Mouse (Mus musculus) forebrain, embryonic 15.5 days (tissue): ENCODE measurements around the gene Clta. TPM values are rescaled to one million over a fixed set of nuclear protein-coding genes. Genes with fewer than 3 reads are reported as not detected.
A peak's percentile ranks its signal among the peaks of the same experiment; 100 is the strongest.

Experiments used
- ATAC-seq: fragments of 200-750 bp; cut with Nextera tagmentation; replicated peaks from 2 replicates; pipeline ENCODE4 v1.8.0; 2017; ENCODE audit warnings: mild to moderate bottlenecking, moderate TSS enrichment, moderate library complexity
- H3K27ac ChIP-seq: fragments of 300-500 bp; sonication (generic); replicated peaks from 2 replicates; pipeline ENCODE4 v1.5.1; 2015; ENCODE audit warnings: mild to moderate bottlenecking, inconsistent platforms
- H3K27me3 ChIP-seq: fragments of 300-500 bp; sonication (generic); 2 replicates; pipeline ENCODE4 v1.6.1; 2015; ENCODE audit warnings: inconsistent platforms
- H3K36me3 ChIP-seq: fragments of 300-500 bp; sonication (generic); 2 replicates; pipeline ENCODE4 v1.6.1; 2015; ENCODE audit warnings: mild to moderate bottlenecking, inconsistent platforms
- H3K4me1 ChIP-seq: fragments of 300-500 bp; sonication (generic); 2 replicates; pipeline ENCODE4 v1.6.1; 2015; ENCODE audit warnings: inconsistent platforms
- H3K4me2 ChIP-seq: fragments of 300-500 bp; sonication (generic); replicated peaks from 2 replicates; pipeline ENCODE4 v1.6.1; 2015; ENCODE audit warnings: mild to moderate bottlenecking, inconsistent platforms
- H3K4me3 ChIP-seq: fragments of 300-500 bp; sonication (generic); 2 replicates; pipeline ENCODE4 v1.5.1; 2015; ENCODE audit warnings: mild to moderate bottlenecking, inconsistent platforms
- H3K9ac ChIP-seq: fragments of 300-500 bp; sonication (generic); replicated peaks from 2 replicates; pipeline ENCODE4 v1.6.1; 2015; ENCODE audit warnings: mild to moderate bottlenecking, inconsistent platforms
- H3K9me3 ChIP-seq: fragments of 300-500 bp; sonication (generic); 2 replicates; pipeline ENCODE4 v1.6.1; 2016; ENCODE audit warnings: inconsistent platforms
- WGBS: fragments of 180-500 bp; shearing (Covaris S2); methylation state at CpG from one replicate; pipeline ENCODE4 v1.1.7; 2015; ENCODE audit warnings: mixed read lengths; 5-methylcytosine and 5-hydroxymethylcytosine counted together
- polyA plus RNA-seq: library from polyadenylated mRNA; unstranded; fragments of >200 nt; fragmentation: Nextera tagmentation; extraction: Ambion mirVana; gene quantifications from 2 replicates; pipeline ENCODE4 v1.2.1, GENCODE M21; 2015

Clta gene
- polyA plus RNA-seq, 1 experiment from 2014 or later, result 309 TPM

DNA sequence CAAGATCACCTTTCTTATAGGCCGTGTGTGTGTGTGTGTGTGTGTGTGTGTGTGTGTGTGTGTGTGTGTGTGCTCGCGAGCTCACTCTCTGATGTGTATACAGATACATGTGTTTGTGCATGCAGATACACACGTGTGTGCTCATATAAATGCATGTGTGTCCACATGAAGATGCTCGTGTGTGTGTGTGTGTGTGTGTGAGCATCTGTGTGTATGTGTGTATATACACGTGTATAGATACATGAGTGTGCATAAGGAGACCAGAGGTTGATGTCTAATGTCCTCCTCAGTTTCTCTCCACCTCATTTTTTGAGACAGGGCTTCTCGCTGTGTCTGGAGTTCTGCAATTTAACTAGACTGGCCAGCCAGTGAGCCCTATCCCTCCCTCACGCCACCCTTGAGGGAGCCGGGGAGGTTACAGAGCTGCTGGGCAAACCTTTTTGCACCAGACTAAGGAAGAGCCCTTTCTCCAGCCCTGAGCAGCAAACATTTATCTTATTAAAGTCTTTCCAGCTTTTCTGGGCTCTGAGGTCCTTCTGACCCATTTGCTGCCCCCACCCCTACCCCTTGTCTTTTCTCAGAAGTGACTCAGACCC lies 32.6 kb upstream of the Clta start:
- no peak overlapping the region; the same call in 1 of the 2 replicates for H3K27ac ChIP-seq
- no peaks in the 10 kb centered on the region for H3K9me3 ChIP-seq
- no peak for ATAC-seq
- no peak overlapping the region for H3K4me3 ChIP-seq
- H3K4me2 ChIP-seq, result no peak overlapping the region
- H3K4me1 ChIP-seq, result peaks cover 19% of the 10 kb centered on the region
- H3K36me3 ChIP-seq, result no peaks in the 10 kb centered on the region
- no peak overlapping the region for H3K9ac ChIP-seq
- no peaks in the 10 kb centered on the region for H3K27me3 ChIP-seq
- 69% methylated on average over 9 of the region's 9 CpGs for WGBS

DNA sequence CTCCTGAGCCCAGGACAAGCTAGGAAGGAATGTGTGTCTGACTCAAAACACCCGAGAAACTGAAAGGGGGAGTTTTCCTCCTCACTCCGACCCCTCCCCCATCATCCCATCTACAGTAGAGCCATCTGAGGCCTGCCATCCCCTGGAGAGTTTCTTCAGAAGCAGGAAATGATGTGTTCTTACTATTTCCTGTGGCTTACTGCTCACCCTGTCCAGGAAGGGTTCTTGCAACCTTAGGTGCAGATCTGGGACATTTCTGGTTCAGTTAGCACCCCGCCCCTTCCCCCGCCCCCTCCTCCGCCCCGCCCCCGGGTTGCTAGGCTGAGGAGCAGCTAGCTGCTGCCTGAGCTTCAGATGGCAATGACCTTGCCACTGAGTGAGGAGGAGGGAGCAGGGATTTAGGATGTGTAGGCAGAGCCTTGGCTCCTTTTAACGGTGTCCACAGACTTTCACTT lies 32.1 kb upstream of the Clta start:
- Histone ChIP-seq H3K9ac (no peak overlapping the region), H3K36me3 (no peaks in the 10 kb centered on the region), H3K27me3 (no peaks in the 10 kb centered on the region), H3K9me3 (no peaks in the 10 kb centered on the region), H3K4me3 (no peak overlapping the region), H3K4me2 (no peak overlapping the region), H3K27ac (no peak overlapping the region; the same call in 1 of the 2 replicates), H3K4me1 (peaks cover 19% of the 10 kb centered on the region)
- 4% methylated on average over 8 of the region's 8 CpGs for WGBS
- 0 out of 2 replicates have a peak, but pooled peaks have one; percentile 30 for ATAC-seq

DNA sequence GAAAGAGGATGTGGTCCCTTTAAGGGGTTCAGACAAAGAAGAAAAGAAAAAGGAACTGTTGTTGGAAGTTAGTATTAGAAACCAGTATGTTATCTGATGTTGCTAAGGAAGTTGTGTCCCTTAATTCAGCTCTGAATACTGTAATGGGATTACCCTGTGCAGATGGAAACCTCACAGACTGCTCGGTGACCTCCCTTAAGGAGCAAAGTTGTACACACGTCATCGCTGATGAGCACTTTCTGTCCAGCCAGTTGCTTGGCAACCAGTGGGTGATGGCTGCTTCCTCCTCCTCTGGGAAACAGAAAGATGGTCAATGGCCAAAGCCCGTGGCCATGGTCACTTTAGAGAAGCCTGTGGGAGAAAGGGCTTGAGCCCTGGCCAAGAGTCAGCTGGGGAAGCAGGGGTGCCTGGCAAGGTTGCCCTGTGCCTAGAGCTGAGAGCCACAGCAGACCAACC lies 30.7 kb upstream of the Clta start:
- no peak for ATAC-seq
- H3K27me3 ChIP-seq, result no peaks in the 10 kb centered on the region
- H3K9me3 ChIP-seq, result no peaks in the 10 kb centered on the region
- H3K4me1 ChIP-seq, result peaks cover 22% of the 10 kb centered on the region
- no peak overlapping the region for H3K27ac ChIP-seq
- WGBS, result 53% methylated on average over 4 of the region's 4 CpGs
- H3K9ac ChIP-seq, result no peak overlapping the region
- H3K4me2 ChIP-seq, result no peak overlapping the region
- no peaks in the 10 kb centered on the region for H3K36me3 ChIP-seq
- no peak overlapping the region for H3K4me3 ChIP-seq

DNA sequence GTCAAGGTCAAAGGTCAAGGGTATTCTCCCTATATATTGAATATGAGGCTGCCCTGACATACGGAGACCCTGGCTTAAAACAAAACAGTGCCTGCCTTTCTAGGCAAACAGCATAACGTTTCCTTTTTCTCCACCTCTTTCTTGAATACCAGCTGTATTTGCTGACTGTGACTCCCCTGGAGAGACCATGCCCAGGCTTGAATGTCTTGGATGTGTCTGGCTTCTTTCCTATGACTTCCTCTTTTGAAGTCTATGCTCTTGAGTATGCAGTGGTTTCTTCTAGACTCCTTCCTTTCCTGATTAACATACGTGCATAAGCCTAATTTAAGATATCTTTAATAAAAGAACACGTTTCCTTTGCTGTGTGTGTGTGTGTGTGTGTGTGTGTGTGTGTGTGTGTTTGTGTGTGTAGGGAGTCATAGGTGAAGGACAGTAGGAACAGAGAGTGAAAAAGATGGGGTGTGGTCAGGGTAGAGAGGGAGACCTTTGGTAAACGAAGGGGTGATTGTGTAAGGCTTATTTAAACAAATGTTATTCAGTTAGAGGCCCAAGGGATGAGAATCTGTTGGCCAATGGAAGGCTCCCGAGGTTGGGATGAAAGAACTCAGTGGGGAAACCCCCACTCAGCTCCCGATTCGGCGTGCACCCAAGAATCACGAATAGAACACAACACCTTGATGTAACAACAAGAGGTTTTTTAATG lies 29.2 kb upstream of the Clta start:
- no peak overlapping the region for H3K9ac ChIP-seq
- WGBS, result 81% methylated on average over 10 of the region's 10 CpGs

DNA sequence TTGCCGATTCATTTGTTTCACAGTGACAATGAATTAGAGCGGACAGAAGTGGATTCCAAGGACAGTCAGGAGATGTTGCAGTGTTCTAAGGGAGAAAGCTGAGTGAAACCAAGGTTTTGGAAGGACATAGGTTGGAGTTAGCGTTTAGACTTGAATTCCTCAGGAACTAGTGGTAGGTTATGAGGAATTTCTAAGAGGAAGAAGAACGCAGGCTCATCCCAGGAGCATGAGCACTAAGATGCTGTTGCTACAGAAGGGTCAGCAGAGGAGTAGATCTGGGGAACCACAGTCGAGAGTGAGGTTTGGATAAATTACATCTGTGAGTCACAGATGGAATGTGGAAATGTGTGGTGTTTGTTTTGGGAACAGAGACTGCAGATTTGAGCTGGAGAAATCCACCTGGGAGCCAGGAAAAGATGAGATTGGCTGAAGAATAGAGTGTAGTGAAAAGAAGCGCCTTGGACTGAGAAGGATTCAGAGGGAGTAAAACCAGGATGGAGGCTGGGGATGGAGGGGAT lies 28.0 kb upstream of the Clta start:
- H3K27me3 ChIP-seq, result no peaks in the 10 kb centered on the region
- no peak overlapping the region for H3K4me3 ChIP-seq
- ATAC-seq, result no peak
- H3K4me2 ChIP-seq, result no peak overlapping the region
- H3K4me1 ChIP-seq, result peaks cover 34% of the 10 kb centered on the region
- WGBS, result 85% methylated on average over 6 of the region's 6 CpGs
- no peaks in the 10 kb centered on the region for H3K9me3 ChIP-seq
- no peak overlapping the region for H3K27ac ChIP-seq
- H3K9ac ChIP-seq, result no peak overlapping the region
- no peaks in the 10 kb centered on the region for H3K36me3 ChIP-seq

More for the DNA sequence above, 29.2 kb upstream of the Clta start:
- H3K36me3 ChIP-seq, result no peaks in the 10 kb centered on the region
- H3K9me3 ChIP-seq, result no peaks in the 10 kb centered on the region
- H3K27me3 ChIP-seq, result no peaks in the 10 kb centered on the region
- H3K4me2 ChIP-seq, result no peak overlapping the region
- no peak for ATAC-seq
- H3K27ac ChIP-seq, result no peak overlapping the region
- H3K4me1 ChIP-seq, result peaks cover 29% of the 10 kb centered on the region
- no peak overlapping the region for H3K4me3 ChIP-seq

DNA sequence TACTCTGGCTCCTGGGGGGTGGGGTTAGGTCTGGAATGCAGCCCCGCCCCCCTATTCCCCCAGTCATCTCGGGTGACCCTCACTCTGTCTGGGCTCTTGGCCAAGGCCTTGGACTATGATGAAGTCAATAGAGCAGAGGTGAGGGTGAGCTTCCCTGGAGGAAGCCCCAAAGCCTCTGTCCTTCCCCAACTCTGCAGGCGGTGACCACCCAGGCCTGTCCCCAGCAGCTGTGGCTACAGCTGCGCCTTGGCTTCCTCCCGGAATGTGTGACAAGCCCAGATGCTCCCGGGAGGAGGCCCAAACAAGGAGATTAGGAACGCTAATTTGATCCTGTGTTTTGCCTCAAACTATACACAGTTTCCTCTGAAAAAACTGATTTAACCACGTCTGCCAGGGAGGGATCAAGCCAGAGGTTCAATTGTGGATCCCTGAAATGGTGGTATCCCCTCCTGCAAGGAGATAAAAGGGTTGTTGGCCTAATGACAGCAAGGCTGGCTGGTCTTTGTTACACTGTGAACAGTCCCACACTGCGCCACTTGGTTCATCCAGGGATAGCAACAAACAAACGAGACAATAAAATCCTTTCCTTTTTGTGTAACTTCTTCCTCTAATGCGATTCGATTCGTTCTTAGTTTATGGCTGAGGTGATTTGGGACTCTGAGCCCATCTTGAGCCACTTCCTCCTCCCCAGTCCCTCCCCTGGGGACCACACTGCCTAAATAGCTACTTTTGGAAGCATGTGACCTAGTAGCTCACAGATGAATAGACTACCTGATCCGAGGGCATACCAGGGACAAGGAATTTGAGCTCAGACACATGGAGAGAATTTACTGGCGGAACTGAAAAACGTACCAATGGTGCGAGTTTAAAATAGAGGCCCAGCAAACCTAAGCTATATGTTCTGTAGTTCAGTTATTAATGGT lies 25.5 kb upstream of the Clta start:
- Histone ChIP-seq H3K27ac (peak overlapping the region; percentile 32), H3K27me3 (no peaks in the 10 kb centered on the region), H3K9me3 (no peaks in the 10 kb centered on the region), H3K36me3 (no peaks in the 10 kb centered on the region), H3K4me3 (no peak overlapping the region), H3K4me1 (peaks cover 30% of the 10 kb centered on the region), H3K9ac (no peak overlapping the region), H3K4me2 (no peak overlapping the region)
- WGBS, result 21% methylated on average over 17 of the region's 17 CpGs
- no peak for ATAC-seq

DNA sequence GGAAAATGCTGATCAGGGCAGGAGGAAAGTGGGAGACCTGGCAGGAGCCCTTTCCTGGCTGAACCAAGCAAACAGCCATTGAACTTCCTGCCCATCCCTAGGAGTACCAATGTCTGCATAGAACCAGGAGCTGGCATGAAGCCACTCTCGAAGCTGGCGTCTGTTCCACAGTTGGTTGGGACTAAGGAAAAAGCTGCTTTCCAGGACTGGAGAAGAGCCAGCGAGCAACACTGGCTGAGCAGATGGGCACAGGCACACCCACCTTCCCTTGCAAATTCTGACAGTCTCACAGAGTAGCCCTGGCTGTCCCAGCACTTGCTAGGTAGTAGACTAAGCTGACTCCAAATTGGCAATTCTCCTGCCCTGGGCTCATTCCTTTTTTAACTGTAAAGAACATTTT lies 24.5 kb upstream of the Clta start:
- Histone ChIP-seq H3K9me3 (no peaks in the 10 kb centered on the region), H3K27ac (peak overlapping the region; percentile 59), H3K4me2 (no peak overlapping the region), H3K36me3 (no peaks in the 10 kb centered on the region), H3K27me3 (no peaks in the 10 kb centered on the region), H3K9ac (no peak overlapping the region), H3K4me3 (no peak overlapping the region), H3K4me1 (peaks cover 30% of the 10 kb centered on the region)
- peak; percentile 67 for ATAC-seq
- 38% methylated on average over 3 of the region's 3 CpGs for WGBS

DNA sequence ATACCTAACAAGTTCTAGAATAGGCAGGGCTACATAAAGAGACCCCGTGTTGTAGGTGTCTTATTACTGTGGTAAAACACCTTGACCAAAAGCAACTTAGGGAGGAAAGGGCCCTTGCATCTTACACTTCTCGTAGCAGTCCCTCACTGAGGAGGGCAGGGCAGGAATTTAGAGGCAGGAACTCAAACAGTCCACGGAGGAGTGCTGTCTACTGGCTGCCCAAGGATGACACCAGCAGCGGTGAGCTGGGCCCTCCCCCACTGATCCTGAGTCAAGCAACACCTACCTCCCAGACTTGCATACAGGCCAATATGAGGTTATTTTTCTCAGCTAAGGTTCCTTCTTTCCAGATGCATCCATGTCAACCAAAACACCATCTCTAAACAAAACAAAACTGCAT lies 24.0 kb upstream of the Clta start:
- no peaks in the 10 kb centered on the region for H3K27me3 ChIP-seq
- no peaks in the 10 kb centered on the region for H3K9me3 ChIP-seq
- no peak overlapping the region for H3K9ac ChIP-seq
- no peak overlapping the region for H3K4me3 ChIP-seq
- no peaks in the 10 kb centered on the region for H3K36me3 ChIP-seq
- H3K27ac ChIP-seq, result peak overlapping the region; percentile 59
- WGBS, result 80% methylated on average over 4 of the region's 4 CpGs
- H3K4me1 ChIP-seq, result peaks cover 30% of the 10 kb centered on the region
- H3K4me2 ChIP-seq, result no peak overlapping the region
- ATAC-seq, result no peak

DNA sequence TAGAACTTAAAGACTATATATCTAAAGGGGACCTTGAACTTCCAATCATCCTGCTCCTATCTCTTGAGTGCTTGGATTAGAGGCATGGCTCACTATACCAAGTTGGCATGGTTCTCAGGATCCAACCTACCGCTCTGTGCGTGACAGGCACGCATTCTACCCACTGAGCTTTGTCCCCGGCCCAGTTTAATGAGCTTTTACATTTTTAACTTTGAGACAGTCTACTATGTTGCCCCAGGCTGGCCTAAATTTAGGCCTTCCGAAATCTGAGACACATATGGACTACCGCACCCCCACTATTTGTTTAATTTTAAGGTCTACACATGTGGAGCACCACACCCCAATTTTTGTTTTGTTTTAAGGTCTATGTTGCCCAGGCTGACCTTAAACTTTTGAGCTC lies 23.4 kb upstream of the Clta start:
- Histone ChIP-seq H3K27ac (no peak overlapping the region), H3K4me1 (peaks cover 30% of the 10 kb centered on the region), H3K36me3 (no peaks in the 10 kb centered on the region), H3K9me3 (no peaks in the 10 kb centered on the region), H3K9ac (no peak overlapping the region), H3K27me3 (no peaks in the 10 kb centered on the region), H3K4me3 (no peak overlapping the region), H3K4me2 (no peak overlapping the region)
- 92% methylated on average over 6 of the region's 6 CpGs for WGBS
- ATAC-seq, result no peak

DNA sequence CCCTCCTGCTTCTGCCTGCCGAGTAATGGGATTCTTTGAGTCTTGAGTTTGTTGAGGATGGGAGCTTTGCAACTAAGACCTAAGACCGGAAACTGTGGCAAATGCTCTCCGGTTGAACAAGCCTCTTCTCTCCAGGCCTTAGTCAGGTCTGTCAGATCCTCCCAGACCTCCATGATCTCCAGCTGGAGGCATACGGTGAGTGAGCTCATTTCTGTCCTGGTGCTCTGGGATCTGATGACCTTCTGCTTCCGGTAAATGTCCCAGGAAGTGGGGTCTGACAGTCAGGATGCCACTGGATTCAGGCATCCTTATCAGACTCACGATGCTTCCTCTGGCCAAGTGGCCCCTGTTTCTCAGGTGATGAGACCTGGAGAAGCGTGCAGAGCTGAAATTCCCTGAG lies 23.0 kb upstream of the Clta start:
- 94% methylated on average over 7 of the region's 7 CpGs for WGBS
- Histone ChIP-seq H3K4me1 (peaks cover 30% of the 10 kb centered on the region), H3K9me3 (no peaks in the 10 kb centered on the region), H3K4me3 (no peak overlapping the region), H3K27me3 (no peaks in the 10 kb centered on the region), H3K4me2 (no peak overlapping the region), H3K27ac (no peak overlapping the region), H3K36me3 (no peaks in the 10 kb centered on the region), H3K9ac (no peak overlapping the region)
- ATAC-seq, result no peak

DNA sequence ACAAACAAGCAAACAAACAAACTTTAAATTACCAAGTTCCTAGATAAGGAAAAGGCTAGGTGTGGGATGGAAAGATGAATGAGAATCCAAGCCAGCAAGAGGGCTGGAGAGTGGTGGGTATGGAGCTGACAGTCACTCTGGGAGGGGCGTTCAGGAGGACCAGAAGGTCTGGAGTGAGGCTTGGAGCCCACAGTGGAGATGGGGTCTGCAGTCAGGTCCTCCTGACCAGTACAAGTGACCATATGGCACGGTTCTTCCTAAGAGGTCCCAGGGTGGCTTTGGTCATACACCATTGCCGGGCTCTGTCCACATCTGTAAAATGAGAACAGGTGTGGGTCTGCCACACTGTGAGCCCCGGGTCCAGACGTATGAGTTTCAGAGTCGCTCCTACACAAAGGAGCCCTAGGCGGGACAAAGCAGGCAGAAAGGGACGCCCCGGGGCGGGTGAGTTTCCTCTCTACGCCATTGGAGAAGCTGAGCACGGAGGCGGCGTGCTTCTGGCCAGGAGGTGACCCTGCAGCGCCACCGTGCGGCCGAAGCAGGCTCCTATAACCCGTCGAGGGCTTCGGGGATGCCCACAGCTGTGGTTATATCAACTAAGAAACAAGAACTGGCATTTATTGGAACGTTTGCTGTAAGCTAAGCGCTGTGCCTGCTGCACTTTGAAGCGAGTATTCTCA lies 22.1 kb upstream of the Clta start:
- ATAC-seq, result peak; percentile 96
- Histone ChIP-seq H3K9ac (peak overlapping the region; percentile 49), H3K4me2 (peak overlapping the region; percentile 67), H3K36me3 (no peaks in the 10 kb centered on the region), H3K27me3 (no peaks in the 10 kb centered on the region), H3K9me3 (no peaks in the 10 kb centered on the region), H3K4me3 (peak overlapping the region; percentile 37), H3K4me1 (peaks cover 30% of the 10 kb centered on the region), H3K27ac (no peak overlapping the region)
- WGBS, result 2% methylated on average over 24 of the region's 24 CpGs
